Mouse (Mus musculus): ENCODE measurements around the gene Rps6ka5.

- TF ChIP-seq CTCF (IDR thresholded peaks at IDR 0.05; ENCODE audit: borderline replicate concordance, control insufficient read depth, extremely low read depth, insufficient read depth, low read length, poor library complexity) (no peak), POLR2A (IDR thresholded peaks at IDR 0.05; ENCODE audit: control insufficient read depth, extremely low read depth, insufficient read depth, low read length, poor library complexity) (no peak)
Observed at GRCm38 (mm10) chr12:100613192-100613700, 113.5 kb downstream of the Rps6ka5 start.
